Mouse (Mus musculus) bone marrow macrophage, adult 2 months (primary cell): ENCODE data around the gene Vegfa.

Experiments
- CTCF ChIP-seq: IDR thresholded peaks from 2 replicates; pipeline ENCODE4 v1.5.1; 2012; ENCODE audit warnings: low read depth, mild to moderate bottlenecking, low read length, moderate library complexity
- POLR2A ChIP-seq: IDR thresholded peaks from 2 replicates; pipeline ENCODE4 v1.6.1; 2012; ENCODE audit warnings: mild to moderate bottlenecking, low read depth, low read length, borderline replicate concordance

- TF ChIP-seq CTCF = no peak
- no peak for TF ChIP-seq POLR2A
These were observed 453 bp downstream of the Vegfa start for GRCm38 (mm10) chr17:46031621-46032211.
